Mouse (Mus musculus) hindbrain, embryonic 14.5 days (tissue): ENCODE measurements at regions not wholly inside any gene's neighbourhood (a gene's known extent, or its start where the extent isn't known, plus 50 kb on each side); places are given as distances from the start of the nearest gene placed in this dataset. TPM values are rescaled to one million over a fixed set of nuclear protein-coding genes. Genes with fewer than 3 reads are reported as not detected.

Source experiments
- ATAC-seq: fragments of 200-750 bp; cut with Nextera tagmentation; 2 replicates; pipeline ENCODE4 v1.8.0; 2017; ENCODE audit warnings: moderate number of reproducible peaks, mild to moderate bottlenecking, moderate TSS enrichment, moderate library complexity; ENCODE audit not compliant: low FRiP score
- DNase-seq: peaks from one replicate; pipeline ENCODE4 v3.0.0-alpha.2; 2015; ENCODE audit warnings: low spot score
- H3K27ac ChIP-seq: fragments of 300-500 bp; sonication (generic); 2 replicates; pipeline ENCODE4 v1.5.1; 2014; ENCODE audit warnings: mild to moderate bottlenecking, moderate library complexity
- H3K27me3 ChIP-seq: fragments of 300-500 bp; sonication (generic); 2 replicates; pipeline ENCODE4 v1.6.1; 2014; ENCODE audit warnings: mild to moderate bottlenecking, low read length, mixed read lengths; ENCODE audit not compliant: control insufficient read depth, insufficient read depth
- H3K36me3 ChIP-seq: fragments of 300-500 bp; sonication (generic); replicated peaks from 2 replicates; pipeline ENCODE4 v1.6.1; 2014; ENCODE audit not compliant: control insufficient read depth, insufficient read depth
- H3K4me1 ChIP-seq: fragments of 300-500 bp; sonication (generic); replicated peaks from 2 replicates; pipeline ENCODE4 v1.6.1; 2014; ENCODE audit warnings: antibody characterized with exemption, low read length, mixed read lengths; ENCODE audit not compliant: control insufficient read depth, insufficient read depth
- H3K4me2 ChIP-seq: fragments of 300-500 bp; sonication (generic); replicated peaks from 2 replicates; pipeline ENCODE4 v1.6.1; 2014; ENCODE audit warnings: mild to moderate bottlenecking, moderate library complexity
- H3K4me3 ChIP-seq: fragments of 300-500 bp; sonication (generic); replicated peaks from 2 replicates; pipeline ENCODE4 v1.5.1; 2014; ENCODE audit warnings: mild to moderate bottlenecking, low read length
- H3K9ac ChIP-seq: fragments of 300-500 bp; sonication (generic); 2 replicates; pipeline ENCODE4 v1.6.1; 2014
- H3K9me3 ChIP-seq: fragments of 300-500 bp; sonication (generic); 2 replicates; pipeline ENCODE4 v1.6.1; 2016; ENCODE audit warnings: low read length; ENCODE audit not compliant: control insufficient read depth
- WGBS: fragments of 180-500 bp; shearing (Covaris S2); extraction: QIAGEN DNeasy Blood & Tissue Kit; methylation state at CpG from one replicate; pipeline ENCODE4 v1.1.7; 2014; 5-methylcytosine and 5-hydroxymethylcytosine counted together
- microRNA-seq: library from miRNA; unstranded; fragments of <30 nt; microRNA quantifications from one replicate; pipeline ENCODE4, GENCODE M21; 2016

- Histone ChIP-seq H3K27me3 (no peaks in the 10 kb centered on the region), H3K4me3 (no peak overlapping the region), H3K36me3 (no peaks in the 10 kb centered on the region), H3K9me3 (no peaks in the 10 kb centered on the region), H3K4me2 (no peak overlapping the region), H3K27ac (no peak overlapping the region), H3K9ac (no peak overlapping the region), H3K4me1 (no peaks in the 10 kb centered on the region)
- DNase-seq, result no peak
- WGBS, result 90% methylated on average over 4 of the region's 4 CpGs
- ATAC-seq, result no peak
Observed at GRCm38 (mm10) chr8:73645582-73645981, 292.2 kb upstream of the Large1 start.

DNA sequence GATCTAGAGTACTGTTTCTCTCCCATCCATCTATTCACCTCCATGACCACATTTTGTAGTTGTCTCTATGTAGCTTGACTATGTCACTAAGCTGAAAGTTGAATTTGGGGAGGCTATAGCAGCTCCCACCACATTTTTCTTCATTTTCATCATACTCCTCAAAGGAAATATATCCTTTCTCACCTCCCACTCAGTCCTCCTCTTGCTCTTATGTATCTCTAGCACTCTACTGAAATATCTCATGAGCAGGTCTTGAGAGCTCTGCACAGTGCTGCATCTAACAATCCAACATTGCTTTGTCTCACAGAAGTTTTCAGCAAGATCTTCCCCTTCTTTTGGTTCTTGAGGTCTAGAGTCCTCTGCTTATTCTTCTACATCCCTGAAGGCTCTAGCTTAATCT lies 273.5 kb upstream of the Large1 start:
- Histone ChIP-seq H3K4me1 (no peaks in the 10 kb centered on the region), H3K4me3 (no peak overlapping the region), H3K9me3 (no peaks in the 10 kb centered on the region), H3K36me3 (no peaks in the 10 kb centered on the region), H3K27ac (no peak overlapping the region), H3K27me3 (no peaks in the 10 kb centered on the region), H3K4me2 (no peak overlapping the region), H3K9ac (no peak overlapping the region)
- DNase-seq (no peak), ATAC-seq (no peak)

- peak; percentile 55 for ATAC-seq
- Histone ChIP-seq H3K27me3 (no peaks in the 10 kb centered on the region), H3K36me3 (no peaks in the 10 kb centered on the region), H3K4me1 (no peaks in the 10 kb centered on the region), H3K4me3 (no peak overlapping the region), H3K4me2 (no peak overlapping the region), H3K27ac (no peak overlapping the region), H3K9ac (no peak overlapping the region), H3K9me3 (peaks cover 5% of the 10 kb centered on the region)
- 83% methylated on average over 1 of the region's 1 CpGs for WGBS
- DNase-seq, result no peak
Observed at GRCm38 (mm10) chr8:73618946-73619345, 265.6 kb upstream of the Large1 start.

DNA sequence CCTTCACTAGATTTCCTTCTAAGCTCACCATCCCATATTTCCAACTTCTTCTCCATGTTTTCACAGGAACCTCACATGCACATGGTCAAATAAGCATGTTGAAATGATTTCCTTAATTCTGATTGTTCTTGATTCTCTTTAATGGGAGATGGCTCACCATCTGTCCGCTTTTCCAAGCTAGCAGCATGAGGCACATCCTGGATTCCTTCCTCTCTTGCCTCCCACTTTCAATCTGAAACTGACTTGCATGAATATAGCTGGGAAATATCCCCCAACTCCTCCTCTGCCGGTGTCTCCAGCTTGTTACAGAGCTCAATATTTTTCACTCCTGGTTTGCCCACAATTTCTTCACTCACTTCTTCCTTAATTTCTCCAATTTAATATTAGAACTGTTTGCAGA lies 261.3 kb upstream of the Large1 start:
- Histone ChIP-seq H3K4me1 (no peaks in the 10 kb centered on the region), H3K36me3 (no peaks in the 10 kb centered on the region), H3K4me3 (no peak overlapping the region), H3K4me2 (no peak overlapping the region), H3K27me3 (no peaks in the 10 kb centered on the region), H3K9me3 (peaks cover 5% of the 10 kb centered on the region), H3K27ac (no peak overlapping the region), H3K9ac (no peak overlapping the region)
- ATAC-seq (no peak), DNase-seq (no peak)
- 90% methylated on average over 2 of the region's 2 CpGs for WGBS

DNA sequence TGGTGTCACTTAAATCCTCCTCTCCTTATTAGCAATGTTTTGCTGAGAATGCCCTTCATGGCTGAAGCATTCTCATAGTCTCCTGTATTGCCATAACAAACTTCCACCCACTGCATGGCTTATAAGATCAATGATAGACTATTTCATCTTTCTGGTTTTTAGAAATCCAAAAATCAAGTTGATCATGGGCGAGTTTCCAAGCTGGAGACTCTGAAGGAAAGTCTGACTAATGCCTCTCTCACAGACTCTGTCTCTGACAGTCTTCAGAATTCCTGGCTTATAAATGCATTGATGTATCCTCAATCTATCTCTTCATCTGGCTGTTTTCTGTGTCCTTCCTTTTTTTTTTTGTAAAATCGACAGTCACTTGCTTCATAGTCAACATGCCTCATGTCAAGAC lies 260.8 kb upstream of the Large1 start:
- Histone ChIP-seq H3K4me2 (no peak overlapping the region), H3K27ac (no peak overlapping the region), H3K4me3 (no peak overlapping the region), H3K9me3 (peaks cover 4% of the 10 kb centered on the region), H3K9ac (no peak overlapping the region), H3K27me3 (no peaks in the 10 kb centered on the region), H3K4me1 (no peaks in the 10 kb centered on the region), H3K36me3 (no peaks in the 10 kb centered on the region)
- WGBS, result 74% methylated on average over 2 of the region's 2 CpGs
- ATAC-seq (no peak), DNase-seq (no peak)

DNA sequence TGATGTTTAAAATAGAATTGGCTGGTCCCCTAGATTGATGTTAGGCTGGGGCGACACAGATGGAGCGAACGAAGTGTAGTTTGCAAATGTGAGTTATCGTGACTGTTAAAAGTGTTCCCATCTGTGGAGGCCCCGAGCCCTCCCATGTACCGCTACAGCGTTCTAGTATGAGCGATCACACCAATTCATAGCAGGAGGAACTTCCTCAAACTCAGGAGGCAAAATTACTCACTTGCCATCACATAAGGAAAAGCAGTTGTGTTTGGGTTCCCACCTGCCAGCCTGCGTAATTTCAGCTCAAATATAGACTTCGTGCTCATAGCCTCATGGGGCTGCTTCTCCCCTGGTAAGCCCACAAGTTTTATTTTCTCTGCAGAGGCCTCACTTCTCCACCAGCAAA lies 258.2 kb upstream of the Large1 start:
- no peak for DNase-seq
- 94% methylated on average over 10 of the region's 10 CpGs for WGBS
- ATAC-seq, result no peak
- H3K4me3 ChIP-seq, result no peak overlapping the region
- H3K27ac ChIP-seq, result no peak overlapping the region
- H3K27me3 ChIP-seq, result no peaks in the 10 kb centered on the region
- H3K36me3 ChIP-seq, result no peaks in the 10 kb centered on the region
- no peak overlapping the region for H3K9ac ChIP-seq
- H3K9me3 ChIP-seq, result no peaks in the 10 kb centered on the region
- no peak overlapping the region for H3K4me2 ChIP-seq
- H3K4me1 ChIP-seq, result no peaks in the 10 kb centered on the region

DNA sequence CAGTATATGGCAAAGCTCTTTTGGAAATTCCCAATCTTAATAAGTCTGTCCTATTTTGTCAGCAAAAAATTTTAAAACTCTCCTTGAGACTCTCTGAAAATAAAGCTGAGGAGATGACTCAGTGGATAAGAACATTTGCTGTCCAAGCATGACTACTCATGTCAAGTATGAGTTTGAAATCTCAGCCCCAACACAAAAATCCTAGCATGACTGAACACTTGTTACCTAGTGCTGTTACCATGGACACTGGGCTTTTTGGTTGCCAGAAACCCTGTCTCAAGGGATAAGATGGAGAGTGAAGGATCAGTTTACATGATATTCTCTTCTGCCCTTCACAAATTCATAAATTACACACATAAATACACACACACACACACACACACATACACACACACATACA lies 217.3 kb upstream of the Large1 start:
- Histone ChIP-seq H3K9ac (no peak overlapping the region), H3K27me3 (no peaks in the 10 kb centered on the region), H3K27ac (no peak overlapping the region), H3K9me3 (no peaks in the 10 kb centered on the region), H3K4me3 (no peak overlapping the region), H3K36me3 (no peaks in the 10 kb centered on the region), H3K4me2 (no peak overlapping the region), H3K4me1 (no peaks in the 10 kb centered on the region)
- ATAC-seq (no peak), DNase-seq (no peak)

GRCm38 (mm10) chr8:73569963-73570362 lies 216.6 kb upstream of the Large1 start:
- Histone ChIP-seq H3K4me1 (no peaks in the 10 kb centered on the region), H3K4me2 (no peak overlapping the region)
- no peak for ATAC-seq

More at GRCm38 (mm10) chr8:73569963-73570362, 216.6 kb upstream of the Large1 start:
- H3K27me3 ChIP-seq, result no peaks in the 10 kb centered on the region
- no peak overlapping the region for H3K9ac ChIP-seq
- H3K4me3 ChIP-seq, result no peak overlapping the region
- H3K27ac ChIP-seq, result no peak overlapping the region
- no peaks in the 10 kb centered on the region for H3K36me3 ChIP-seq
- no peak for DNase-seq
- no peaks in the 10 kb centered on the region for H3K9me3 ChIP-seq

Small RNA genes in the stretch of these regions (microRNA-seq; reads per million reads assigned to microRNA genes)
- gene Gm23255, result not detected
